Mouse (Mus musculus) MEL-GATA-1-ER (cell line): ENCODE results near the gene Ppp1r12b.
A peak's percentile ranks its signal among the peaks of the same experiment; 100 is the strongest.

Experiments used
- DNase-seq: peaks from one replicate; pipeline ENCODE4 v3.0.0-alpha.2; 2012; ENCODE audit warnings: low read depth; ENCODE audit errors: extremely low read depth

Ppp1r12b gene

DNA sequence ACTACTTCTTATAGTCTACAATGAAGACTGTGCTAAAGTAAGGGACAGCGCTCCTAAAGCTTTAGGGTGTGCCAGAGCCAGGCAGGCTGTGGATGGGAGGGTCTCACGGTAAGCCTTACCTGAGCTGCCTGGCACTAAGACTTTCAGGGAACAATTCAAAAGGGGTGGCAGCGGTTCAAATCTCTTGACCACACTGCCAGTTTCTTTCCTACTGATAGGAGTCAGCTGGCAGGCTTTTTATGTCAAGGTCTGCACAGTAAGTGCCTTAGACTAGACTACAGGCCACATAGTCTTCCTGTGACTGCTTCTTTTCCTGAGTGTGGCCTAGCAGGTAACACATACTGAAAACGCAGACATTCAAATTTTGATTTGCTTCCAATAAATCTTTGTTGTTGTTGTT, 192.5 kb downstream of the Ppp1r12b start:
- no peak for DNase-seq

DNA sequence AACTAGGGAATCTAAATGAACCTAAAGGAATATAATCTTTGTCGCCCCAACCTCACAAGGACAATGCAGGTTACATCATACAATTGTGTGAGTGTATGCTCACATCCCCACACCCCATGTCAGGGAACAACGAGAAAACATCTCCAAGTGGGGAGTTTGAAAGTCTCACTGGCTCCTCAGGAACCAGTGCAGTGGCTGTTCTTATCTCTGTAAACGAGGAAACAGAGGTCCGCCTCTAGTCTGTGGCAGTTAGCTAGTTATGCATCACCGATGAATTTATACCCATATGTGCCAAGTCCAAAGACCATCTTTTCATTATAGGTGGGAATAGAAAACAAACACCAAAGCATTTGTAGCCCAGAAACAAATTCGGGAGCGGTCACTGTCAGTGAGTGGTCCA, 194.2 kb downstream of the Ppp1r12b start:
- DNase-seq = no peak

DNA sequence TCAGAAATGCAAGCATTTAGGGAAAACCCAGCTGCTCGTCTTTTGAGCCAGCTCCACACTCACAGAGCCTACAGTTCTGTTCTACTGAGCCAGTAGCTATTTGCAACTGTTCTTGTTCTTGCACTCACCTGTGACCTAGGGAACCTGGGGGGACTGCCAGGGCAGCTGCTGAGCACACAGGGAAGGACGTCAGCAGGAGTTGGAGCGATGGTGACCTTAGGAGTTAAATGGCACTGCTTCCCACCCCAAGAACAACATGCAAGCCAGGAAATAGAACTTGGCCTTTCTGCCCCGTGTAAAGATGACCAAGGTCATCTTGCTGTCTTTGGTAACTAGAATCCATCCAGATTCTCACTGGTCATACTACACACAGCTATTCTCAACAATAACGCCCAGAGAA, 195.1 kb downstream of the Ppp1r12b start:
- no peak for DNase-seq

GRCm38 (mm10) chr1:134759133-134759532, 196.6 kb downstream of the Ppp1r12b start:
- DNase-seq = no peak

DNA sequence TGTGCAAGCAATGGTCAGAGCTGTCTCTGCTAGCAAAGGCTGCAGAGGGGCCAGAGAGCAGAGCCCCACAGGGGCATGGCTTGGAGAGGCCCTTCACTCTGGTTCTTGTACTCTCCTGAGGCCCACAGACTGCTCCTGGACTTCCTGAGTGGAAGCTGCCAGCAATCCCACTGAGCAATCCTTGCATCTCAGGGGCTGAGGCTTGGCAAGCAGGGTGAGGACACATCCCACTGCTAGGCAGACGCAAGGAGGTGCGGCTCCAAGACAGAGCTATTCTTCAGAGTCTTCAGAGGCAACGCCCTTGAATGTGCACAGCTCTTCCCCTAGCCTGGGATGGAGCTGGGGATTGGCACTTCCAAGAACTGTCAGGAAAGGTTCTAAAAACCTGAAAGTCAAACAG, 198.5 kb downstream of the Ppp1r12b start:
- no peak for DNase-seq

GRCm38 (mm10) chr1:134756190-134756873, 199.4 kb downstream of the Ppp1r12b start:
- DNase-seq = no peak

- DNase-seq = no peak
These were observed 200.1 kb downstream of the Ppp1r12b start for GRCm38 (mm10) chr1:134755548-134756189.

DNA sequence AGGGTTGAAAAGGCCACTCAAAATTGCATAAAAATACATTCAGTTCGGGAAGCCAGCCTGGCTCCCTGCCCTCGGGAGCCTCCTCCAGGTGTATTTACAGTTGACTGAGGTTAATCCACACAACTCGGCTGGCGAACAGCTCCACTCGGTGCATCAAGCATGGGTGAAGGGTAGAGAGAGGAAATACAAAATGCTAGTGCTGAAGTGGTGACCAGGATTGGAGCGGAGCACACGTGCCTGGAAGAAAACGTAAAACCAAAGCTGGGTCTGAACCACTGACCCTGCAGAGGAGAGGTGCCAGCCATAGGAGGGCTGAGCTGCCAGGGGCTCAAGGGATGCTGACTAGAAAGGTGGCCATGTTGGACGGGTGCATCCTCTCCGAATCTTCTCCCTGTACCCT, 200.9 kb downstream of the Ppp1r12b start:
- DNase-seq = no peak

DNA sequence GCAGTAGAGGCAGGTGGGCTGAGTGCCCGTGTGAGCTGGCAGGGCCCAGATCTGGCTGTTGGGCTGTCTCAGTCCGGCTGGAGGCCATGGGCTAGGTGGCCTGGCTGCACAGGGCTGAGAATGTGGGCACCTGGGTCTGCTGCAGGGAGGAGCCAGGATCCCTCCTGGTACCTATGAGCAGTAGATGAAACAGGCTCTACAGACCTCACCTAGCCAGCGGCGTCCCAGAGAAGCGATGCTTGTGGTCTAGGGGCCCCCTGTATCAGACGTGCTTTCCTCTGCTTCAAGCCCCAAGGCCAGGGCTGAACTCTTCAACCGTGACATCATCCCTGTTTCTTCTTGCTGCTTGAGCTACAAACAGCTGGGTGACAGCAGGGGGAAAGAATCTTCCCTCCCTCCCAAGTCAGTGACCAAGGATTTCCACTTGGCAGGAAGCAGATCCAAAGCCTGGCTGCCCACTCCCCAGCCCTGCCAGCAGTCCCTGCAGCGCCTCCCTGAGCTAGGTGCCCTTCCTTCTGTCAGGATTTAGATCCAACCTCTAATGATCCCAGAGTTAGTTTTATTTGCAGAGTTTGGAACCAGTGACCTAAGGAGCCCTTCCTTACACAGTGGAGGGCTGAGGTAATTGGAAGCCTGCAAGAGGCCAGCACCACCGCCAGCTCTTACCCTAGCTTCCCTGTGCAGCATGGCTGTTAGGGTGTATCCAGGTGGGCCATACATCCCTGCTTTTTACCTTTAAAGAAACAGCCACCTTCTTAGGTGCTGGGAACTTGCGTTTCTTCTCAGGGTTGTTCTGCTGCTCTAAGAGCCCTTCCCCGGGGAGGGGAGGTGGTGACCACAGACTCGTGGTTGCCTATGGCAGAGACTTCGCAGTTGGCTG, 201.8 kb downstream of the Ppp1r12b start:
- no peak for DNase-seq

DNA sequence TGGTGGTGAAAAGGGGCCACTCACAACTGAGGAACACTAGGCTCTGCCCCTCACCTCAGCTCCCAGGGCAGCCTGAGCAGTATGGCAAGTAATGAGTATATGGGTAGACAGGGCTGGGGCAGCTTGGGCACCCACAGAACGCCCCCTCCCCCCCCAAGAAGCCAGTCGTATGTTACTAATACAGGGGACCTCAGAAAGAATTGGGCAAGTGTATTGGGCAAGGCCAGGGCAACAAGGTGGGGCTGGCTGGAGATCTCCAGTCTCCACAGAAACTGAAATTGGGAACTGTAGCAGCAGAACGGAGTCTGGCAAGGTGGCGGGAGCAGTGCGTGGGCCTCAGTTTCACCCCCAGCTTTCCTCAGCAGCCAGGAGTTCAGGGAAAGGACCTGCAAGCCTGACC, 203.3 kb downstream of the Ppp1r12b start:
- no peak for DNase-seq

- DNase-seq = no peak
These were observed 205.9 kb downstream of the Ppp1r12b start for GRCm38 (mm10) chr1:134749889-134750288.

GRCm38 (mm10) chr1:134747236-134748174, 208.2 kb downstream of the Ppp1r12b start:
- DNase-seq = peak; percentile 58

GRCm38 (mm10) chr1:134745648-134746047, 210.1 kb downstream of the Ppp1r12b start:
- DNase-seq = no peak

GRCm38 (mm10) chr1:134741946-134742661, 213.6 kb downstream of the Ppp1r12b start:
- DNase-seq = peak; percentile 55

GRCm38 (mm10) chr1:134741433-134741832, 214.3 kb downstream of the Ppp1r12b start:
- peak; percentile 51 for DNase-seq

GRCm38 (mm10) chr1:134737463-134737862, 218.3 kb downstream of the Ppp1r12b start:
- no peak for DNase-seq

DNA sequence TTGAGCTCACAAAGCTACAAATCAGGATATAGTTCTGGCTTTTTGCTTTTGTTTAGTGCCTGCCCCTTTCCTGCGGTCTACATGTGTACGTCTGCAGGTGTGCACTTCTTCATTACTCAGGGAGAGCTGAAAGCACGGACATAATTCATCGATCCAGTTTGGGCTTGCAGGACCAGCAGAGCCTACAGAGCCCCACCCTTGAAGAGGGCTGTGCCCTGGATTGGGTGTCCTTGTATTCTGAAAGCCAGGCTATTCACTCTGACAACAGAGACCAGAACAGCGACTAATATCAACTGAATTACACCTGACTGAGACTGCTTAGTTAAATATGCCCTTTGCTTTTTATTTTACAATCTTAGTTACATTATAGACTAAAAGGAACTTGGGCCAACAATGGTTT, 222.1 kb downstream of the Ppp1r12b start:
- DNase-seq = no peak

GRCm38 (mm10) chr1:134727256-134727655, 228.5 kb downstream of the Ppp1r12b start:
- no peak for DNase-seq

- no peak for DNase-seq
These were observed 229.3 kb downstream of the Ppp1r12b start for GRCm38 (mm10) chr1:134726480-134726879.

DNA sequence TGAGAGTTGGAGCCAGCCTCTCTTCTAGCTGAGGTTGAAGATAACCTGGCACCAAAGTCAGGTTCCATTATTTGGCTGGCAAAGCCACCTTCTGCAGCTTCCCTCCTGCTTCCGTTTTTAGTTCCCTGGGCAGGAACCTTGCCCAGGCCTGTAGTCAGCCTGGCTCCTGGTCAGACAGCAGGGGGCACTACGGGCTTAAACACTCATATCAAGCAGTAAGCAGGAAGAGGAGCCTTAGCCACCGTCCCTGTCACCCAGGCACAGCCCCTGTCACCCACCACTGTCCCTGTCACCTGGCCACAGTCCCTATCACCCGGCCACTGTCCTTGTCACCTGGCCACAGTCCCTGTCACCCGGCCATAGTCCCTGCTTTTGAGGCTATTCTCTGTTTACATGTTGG, 230.5 kb downstream of the Ppp1r12b start:
- DNase-seq = peak; percentile 59
